Mouse (Mus musculus): ENCODE data around the gene Hemk1.
A peak's percentile ranks its signal among the peaks of the same experiment; 100 is the strongest.
"Not testable (repeated sequence)": the region's sequence is repeated elsewhere in the genome, so short reads cannot be mapped to it uniquely, and the experiment has no call there.

The Hemk1 gene

DNA sequence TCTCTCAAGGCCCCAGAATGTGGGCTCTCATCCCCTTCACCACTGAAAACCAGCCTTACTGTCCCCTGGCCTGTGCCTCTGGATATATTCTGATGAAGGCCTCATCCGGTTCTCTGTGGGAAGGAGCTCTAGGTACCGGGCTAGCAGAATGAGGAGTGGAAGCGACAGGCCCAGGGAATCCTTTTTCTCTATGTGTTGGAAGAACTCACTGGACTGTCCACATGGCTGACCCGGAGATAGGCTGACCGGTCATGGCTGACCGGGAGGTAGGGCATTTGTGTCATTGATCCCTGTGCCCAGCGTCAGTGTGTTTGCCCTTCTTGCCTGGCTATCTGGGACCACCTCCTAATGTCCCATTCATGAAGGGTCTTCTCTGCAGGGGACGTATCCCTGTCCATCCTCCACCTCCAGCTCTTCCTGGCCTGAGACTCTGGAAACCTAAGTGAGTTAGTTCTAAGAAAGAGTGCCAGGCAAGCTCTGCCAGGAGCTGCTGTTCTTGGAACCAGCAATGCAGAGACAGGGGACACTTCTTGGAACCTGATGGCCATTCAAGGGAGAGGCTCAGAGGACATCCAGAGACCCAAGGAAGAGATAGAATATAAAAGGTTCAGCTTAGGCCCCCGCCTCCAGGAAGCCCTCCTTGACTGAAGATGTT, 29.7 kb downstream of the Hemk1 start:
- DNase-seq: no peak

GRCm38 (mm10) chr9:107307886-107308285, 30.3 kb downstream of the Hemk1 start:
- peak; percentile 48 to 66 for DNase-seq

GRCm38 (mm10) chr9:107307099-107307872, 30.9 kb downstream of the Hemk1 start:
- no peak for DNase-seq

DNA sequence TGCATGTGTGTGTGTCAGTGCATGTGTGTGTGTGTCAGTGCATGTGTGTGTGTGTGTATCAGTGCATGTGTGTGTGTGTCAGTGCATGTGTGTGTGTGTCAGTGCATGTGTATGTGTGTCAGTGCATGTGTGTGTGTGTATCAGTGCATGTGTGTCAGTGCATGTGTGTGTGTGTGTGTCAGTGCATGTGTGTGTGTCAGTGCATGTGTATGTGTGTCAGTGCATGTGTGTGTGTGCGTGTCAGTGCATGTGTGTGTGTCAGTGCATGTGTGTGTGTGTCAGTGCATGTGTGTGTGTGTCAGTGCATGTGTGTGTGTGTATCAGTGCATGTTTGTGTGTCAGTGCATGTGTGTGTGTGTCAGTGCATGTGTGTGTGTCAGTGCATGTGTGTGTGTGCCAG, 31.5 kb downstream of the Hemk1 start:
- not testable (repeated sequence) for DNase-seq

- peak in 1 of 2 experiments; percentile 53 for DNase-seq
These were observed 32.3 kb downstream of the Hemk1 start for GRCm38 (mm10) chr9:107305601-107306542.

DNA sequence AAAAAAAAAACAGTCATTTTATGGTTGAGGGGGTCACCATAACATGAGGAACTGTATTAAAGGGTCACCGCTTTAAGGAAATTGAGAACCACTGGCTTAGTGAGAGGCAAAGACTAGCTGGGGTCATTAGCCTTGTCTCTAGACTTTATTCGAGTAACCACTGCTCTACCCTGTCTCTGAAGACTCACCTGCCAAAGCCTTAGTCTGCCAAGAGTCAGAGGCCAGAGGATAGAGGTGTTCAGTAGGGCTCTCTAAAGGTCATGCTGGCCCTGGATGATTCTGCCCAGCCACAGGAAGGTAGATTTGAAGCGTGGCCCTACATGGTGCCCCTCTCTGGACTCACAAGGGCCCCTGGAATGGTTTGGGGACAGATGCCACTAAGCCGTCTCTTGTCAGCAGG, 33.1 kb downstream of the Hemk1 start:
- no peak for DNase-seq

GRCm38 (mm10) chr9:107304383-107304782, 33.8 kb downstream of the Hemk1 start:
- DNase-seq: no peak

DNA sequence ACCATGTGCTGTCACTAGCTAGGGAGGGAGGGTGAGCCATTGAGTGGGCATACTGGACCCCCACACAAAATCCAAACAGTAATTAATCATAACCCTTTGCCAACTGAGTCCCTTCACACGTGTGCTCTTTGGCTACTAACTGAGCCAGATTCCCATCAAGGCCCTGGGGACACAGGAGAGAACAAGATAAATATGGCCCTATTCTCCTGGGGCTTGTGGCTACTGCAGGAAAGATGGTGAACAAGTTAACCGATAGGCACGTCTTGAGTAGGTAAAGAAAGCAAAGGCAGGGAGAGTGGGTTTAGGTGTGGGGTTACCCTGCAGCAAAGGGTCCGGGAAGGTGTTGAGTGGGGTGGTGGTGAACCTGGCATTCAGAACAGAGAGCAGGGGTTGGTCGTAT, 34.2 kb downstream of the Hemk1 start:
- no peak for DNase-seq

DNA sequence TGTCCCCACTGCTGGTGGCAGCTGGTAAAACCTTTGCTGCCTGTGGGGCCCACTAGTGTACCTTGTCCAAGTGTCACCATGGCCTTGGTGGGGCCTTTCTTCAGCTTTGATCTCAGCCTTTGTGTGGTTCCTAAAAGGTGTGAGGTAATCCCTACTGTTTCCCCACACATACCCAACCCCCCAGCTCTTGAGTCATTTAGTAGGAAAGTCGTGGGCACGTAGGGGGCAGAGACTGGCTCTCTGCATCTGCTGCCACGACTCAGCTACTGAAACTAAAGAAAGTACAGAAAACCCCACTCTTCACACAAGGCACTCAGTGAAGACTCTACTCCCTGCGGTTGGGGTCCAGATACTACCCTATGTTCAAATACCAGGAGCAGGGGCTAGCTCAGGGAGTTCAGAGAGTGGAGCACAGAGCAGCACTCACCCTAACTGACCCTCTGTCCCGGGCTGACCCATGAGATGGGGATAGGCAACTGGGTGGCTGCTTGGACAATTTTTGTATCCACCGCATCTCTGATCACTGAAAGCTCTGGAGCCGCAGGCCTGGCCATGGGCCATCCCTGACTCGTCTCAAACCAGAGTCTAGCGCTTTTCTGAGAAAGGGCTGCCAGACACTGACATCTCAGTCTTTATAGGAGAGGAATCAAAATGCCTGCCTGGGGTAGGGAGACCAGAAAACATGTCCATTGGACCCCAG, 34.9 kb downstream of the Hemk1 start:
- DNase-seq: no peak

GRCm38 (mm10) chr9:107302592-107302991, 35.6 kb downstream of the Hemk1 start:
- DNase-seq: no peak

DNA sequence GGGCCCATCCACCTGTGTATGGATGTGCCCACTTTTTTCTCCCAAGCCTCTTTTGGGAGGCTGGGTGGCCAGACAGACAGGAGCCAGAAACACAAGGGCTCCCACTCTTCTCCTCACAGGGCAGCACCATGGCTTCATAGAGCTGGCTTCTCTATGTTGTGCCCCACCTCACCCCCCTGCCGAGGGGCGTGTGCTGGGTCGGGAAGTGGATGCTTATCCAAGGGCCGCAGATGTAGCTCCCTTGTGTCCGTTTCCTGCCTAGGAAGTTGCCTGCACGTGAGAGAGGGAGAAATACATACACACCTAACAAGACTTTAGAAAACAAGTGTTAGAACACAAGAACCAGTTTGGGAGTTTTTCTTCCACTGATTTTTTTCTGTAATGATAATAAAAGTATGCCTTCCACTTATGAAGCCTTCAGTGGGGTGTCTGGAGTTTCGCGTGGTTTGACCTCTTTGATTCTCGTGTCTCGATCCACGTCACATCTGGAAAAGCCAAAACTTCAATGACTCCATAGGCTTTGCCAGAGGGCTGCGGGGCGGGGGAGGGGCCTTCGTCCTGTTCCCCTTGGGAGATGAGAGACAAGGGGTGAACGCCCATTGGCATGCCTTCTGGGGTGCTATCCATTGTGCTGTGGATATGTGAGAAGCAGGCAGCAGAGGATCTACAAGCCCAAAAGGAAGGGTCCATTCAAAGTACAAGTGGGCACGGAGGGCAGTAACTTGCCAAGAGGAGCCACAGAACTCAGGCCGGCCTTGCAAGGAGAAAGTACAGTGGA, 36.4 kb downstream of the Hemk1 start:
- no peak for DNase-seq

GRCm38 (mm10) chr9:107300224-107300973, 37.8 kb downstream of the Hemk1 start:
- no peak for DNase-seq

DNA sequence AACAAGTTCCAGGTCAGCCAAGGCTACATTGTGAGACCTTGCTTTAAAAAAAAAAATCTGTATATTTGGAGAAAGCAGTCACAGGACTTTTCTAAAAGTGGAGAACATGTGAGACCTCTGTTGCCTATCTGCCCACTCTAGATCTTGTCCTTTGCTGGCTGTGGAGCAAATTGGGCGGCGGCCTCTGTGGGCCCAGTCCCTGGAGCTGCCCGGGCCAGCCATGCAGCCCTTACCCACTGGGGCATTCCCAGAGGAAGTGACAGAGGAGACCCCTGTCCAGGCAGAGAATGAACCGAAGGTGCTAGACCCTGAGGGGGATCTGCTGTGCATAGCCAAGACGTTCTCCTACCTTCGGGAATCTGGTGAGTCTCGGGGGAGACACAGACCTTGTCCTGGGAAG, 38.4 kb downstream of the Hemk1 start:
- DNase-seq: no peak

- DNase-seq: no peak
These were observed 39.3 kb downstream of the Hemk1 start for GRCm38 (mm10) chr9:107298876-107299275.

DNA sequence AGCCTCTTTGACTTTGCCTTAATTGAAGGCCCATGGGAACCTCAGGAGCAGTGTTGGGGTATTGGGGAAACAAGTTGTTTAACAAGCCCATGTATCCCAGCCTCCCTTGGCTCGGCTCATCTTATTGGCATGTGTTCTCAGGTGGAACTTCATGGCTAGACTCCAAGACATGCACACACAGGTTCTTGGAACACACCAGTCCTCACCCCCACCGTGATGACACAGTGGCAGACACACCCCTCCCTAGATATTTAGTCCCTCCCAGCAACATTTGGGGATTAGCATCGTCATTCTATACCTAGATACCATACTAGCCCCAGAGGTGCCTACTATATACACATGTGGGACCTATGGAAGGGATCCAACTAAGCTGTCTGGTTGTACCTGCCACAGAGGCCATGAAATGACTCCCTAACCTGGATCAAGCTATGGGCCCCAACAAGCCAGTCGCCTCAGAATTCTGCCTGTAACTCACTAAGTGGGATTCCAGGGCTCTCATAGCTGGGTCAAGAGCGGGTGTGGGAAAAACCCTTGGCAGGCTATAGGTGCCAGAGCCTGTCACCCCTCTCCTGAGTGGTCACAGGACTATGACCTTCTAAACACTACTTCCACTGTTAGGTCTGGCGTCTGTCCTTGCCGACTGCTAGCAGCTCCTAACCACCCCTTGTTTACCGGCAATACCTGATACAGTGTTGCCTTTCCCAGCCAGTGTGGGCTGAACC, 39.9 kb downstream of the Hemk1 start:
- no peak for DNase-seq

GRCm38 (mm10) chr9:107297658-107298057, 40.5 kb downstream of the Hemk1 start:
- DNase-seq: no peak

DNA sequence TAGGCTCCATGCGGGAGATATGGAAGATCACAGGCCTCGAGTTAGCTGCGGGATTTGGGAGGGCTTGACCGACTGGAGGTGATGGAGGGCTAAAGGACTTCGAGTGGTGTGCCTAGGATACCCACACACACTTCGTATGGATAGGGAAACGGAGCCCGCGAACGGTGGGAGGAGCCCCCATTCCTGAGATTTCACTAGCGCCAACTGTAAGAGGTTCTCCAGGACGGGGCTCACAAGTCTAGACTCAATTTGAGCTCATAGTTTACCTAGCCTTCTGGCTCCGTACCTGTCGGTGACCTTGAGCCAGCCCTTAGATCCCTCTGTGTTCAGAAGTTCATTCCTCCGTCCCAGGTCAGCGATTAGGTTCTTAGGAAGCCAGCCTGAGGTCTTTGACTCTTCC, 41.1 kb downstream of the Hemk1 start:
- peak in 1 of 2 experiments; percentile 29 for DNase-seq

- peak; percentile 96 to 97 for DNase-seq
These were observed 41.6 kb downstream of the Hemk1 start for GRCm38 (mm10) chr9:107296501-107296965.

DNA sequence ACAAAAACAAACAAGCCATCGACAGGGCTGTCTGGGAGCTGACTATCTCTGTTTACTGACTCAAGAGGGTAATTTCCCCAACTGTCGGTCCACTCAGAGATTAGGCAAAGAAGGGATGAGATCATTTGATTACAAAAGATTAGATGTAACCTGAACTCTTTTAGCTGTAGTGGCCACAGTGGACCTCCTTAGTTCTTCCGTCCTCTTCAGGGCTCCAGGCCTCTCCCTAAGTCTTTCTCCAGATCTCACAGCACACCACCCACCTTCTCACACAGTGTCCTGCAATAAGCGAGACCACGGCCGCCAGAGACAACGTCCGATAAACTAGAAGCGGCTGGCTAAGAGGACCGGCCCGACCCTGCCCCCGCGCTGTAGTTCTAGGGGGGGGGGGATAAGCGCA, 42.1 kb downstream of the Hemk1 start:
- no peak for DNase-seq

- no peak for DNase-seq
These were observed 42.3 kb downstream of the Hemk1 start, which contains the start of gene Cish for GRCm38 (mm10) chr9:107296016-107296040. TSS of gene Cish (plus strand) at chr9:107296026.

DNA sequence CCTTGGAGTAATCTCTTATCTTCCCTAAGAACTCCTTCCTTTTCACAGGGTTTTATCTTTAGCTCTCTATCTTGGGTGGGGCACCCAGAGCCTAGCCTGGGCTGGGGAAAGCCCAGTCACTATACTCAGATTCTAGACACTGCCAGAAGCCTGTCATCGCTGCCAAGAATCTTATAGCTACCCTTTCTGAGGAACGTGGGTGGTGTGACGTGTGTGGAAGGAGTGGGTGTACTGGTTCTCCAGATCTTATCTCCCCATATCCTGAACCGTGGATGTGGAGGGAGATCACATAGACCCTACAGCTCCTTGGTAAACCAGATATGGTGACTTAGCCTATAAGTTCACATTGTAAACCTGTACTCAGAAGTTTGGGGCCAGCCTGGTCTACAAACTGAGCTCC, 42.5 kb downstream of the Hemk1 start:
- DNase-seq: no peak

Measured in cerebellum, postnatal 14 days (tissue).